Mouse (Mus musculus): ENCODE results near the gene Arhgap18.

GRCm38 (mm10) chr10:26912807-26913206 is 159.6 kb downstream of the Arhgap18 start:
- TF ChIP-seq CTCF (conservative IDR thresholded peaks at IDR 0.05; ENCODE audit: low read length) (no peak), NANOG (IDR thresholded peaks at IDR 0.05; ENCODE audit: borderline replicate concordance, low read length) (no peak), POU5F1 (IDR thresholded peaks at IDR 0.05; ENCODE audit: borderline replicate concordance, low read length) (no peak)

All from E14TG2a.4 (cell line).